Mouse (Mus musculus) cerebellum, adult 11 months (tissue): ENCODE results near the gene Ndufb8.

Experiments used
- DNase-seq: peaks from one replicate; pipeline ENCODE4 v3.0.0; 2022

Ndufb8 gene

GRCm38 (mm10) chr19:44525551-44526205, 29.6 kb downstream of the Ndufb8 start:
- no peak for DNase-seq

GRCm38 (mm10) chr19:44519152-44519551, 36.1 kb downstream of the Ndufb8 start:
- DNase-seq: no peak

GRCm38 (mm10) chr19:44517996-44518768, 37.1 kb downstream of the Ndufb8 start:
- no peak for DNase-seq

- no peak for DNase-seq
Measured at GRCm38 (mm10) chr19:44515769-44516168, 39.5 kb downstream of the Ndufb8 start.

- DNase-seq: no peak
Measured at GRCm38 (mm10) chr19:44514521-44515451, 40.5 kb downstream of the Ndufb8 start.

- no peak for DNase-seq
Measured at GRCm38 (mm10) chr19:44513921-44514482, 41.2 kb downstream of the Ndufb8 start.

GRCm38 (mm10) chr19:44513054-44513833, 42.0 kb downstream of the Ndufb8 start:
- DNase-seq: no peak

- no peak for DNase-seq
Measured at GRCm38 (mm10) chr19:44512601-44513000, 42.6 kb downstream of the Ndufb8 start.

GRCm38 (mm10) chr19:44511451-44512231, 43.6 kb downstream of the Ndufb8 start:
- no peak for DNase-seq

- DNase-seq: no peak
Measured at GRCm38 (mm10) chr19:44510534-44511175, 44.6 kb downstream of the Ndufb8 start.

- DNase-seq: no peak
Measured at GRCm38 (mm10) chr19:44502741-44503140, 52.5 kb downstream of the Ndufb8 start.

- DNase-seq: no peak
Measured at GRCm38 (mm10) chr19:44501925-44502324, 53.3 kb downstream of the Ndufb8 start.

- no peak for DNase-seq
Measured at GRCm38 (mm10) chr19:44500240-44500639, 55.0 kb downstream of the Ndufb8 start.

GRCm38 (mm10) chr19:44498936-44499335, 56.3 kb downstream of the Ndufb8 start:
- no peak for DNase-seq
